9 mouse cellular contexts compared by ENCODE assay signal in genomic region chr19:36533082-36533481, GRCm38 (mm10). TPM values are rescaled to one million over a fixed set of nuclear protein-coding genes. Genes with fewer than 3 reads are reported as not detected.
DNase-seq lines count a peak whose midpoint lies in the region; ATAC-seq lines count a peak whose summit lies in the region.
"Had no signal": no experiment of that assay in that cellular context is flagged by ENCODE, and none has a peak within 500 bp of the region (broad histone marks: within the 10 kb centered on the region; RNA-seq: fewer than 3 reads in every experiment).

No protein-coding gene starts in this region.

- H3K9me3 ChIP-seq in neural tube, embryonic 13.5 days: no peaks in the 10 kb centered on the region
- no peaks in the 10 kb centered on the region for H3K9me3 ChIP-seq in embryonic facial prominence, embryonic 10.5 days
- H3K9me3 ChIP-seq in intestine, embryonic 16.5 days (ENCODE audit: control insufficient read depth, low read length): no peaks in the 10 kb centered on the region

- H3K27ac ChIP-seq in neural tube, embryonic 13.5 days (replicated peaks): peak overlapping the region; percentile 85; the same call in 1 of the 2 replicates
- H3K27ac ChIP-seq in embryonic facial prominence, embryonic 10.5 days (replicated peaks): no peak overlapping the region
- H3K27ac ChIP-seq in intestine, embryonic 16.5 days (ENCODE audit: low read length): no peak overlapping the region

- H3K9ac ChIP-seq in neural tube, embryonic 13.5 days: no peak overlapping the region
- H3K9ac ChIP-seq in intestine, embryonic 16.5 days (ENCODE audit: low read depth, low read length): no peak overlapping the region

- H3K4me1 ChIP-seq in neural tube, embryonic 13.5 days (replicated peaks): peaks cover 33% of the 10 kb centered on the region
- peaks cover 22% of the 10 kb centered on the region for H3K4me1 ChIP-seq in embryonic facial prominence, embryonic 10.5 days
- H3K4me1 ChIP-seq in intestine, embryonic 16.5 days (ENCODE audit: control insufficient read depth, insufficient read depth, low read length): peaks cover 12% of the 10 kb centered on the region

- H3K36me3 ChIP-seq in neural tube, embryonic 13.5 days: no peaks in the 10 kb centered on the region
- H3K36me3 ChIP-seq in embryonic facial prominence, embryonic 10.5 days (replicated peaks): no peaks in the 10 kb centered on the region
- H3K36me3 ChIP-seq in intestine, embryonic 16.5 days (ENCODE audit: control insufficient read depth, insufficient read depth, low read length): no peaks in the 10 kb centered on the region

- H3K27me3 ChIP-seq in neural tube, embryonic 13.5 days: 0 out of 2 replicates have a peak, but pooled peaks cover 5% of the 10 kb centered on the region
- peaks cover 12% of the 10 kb centered on the region for H3K27me3 ChIP-seq in embryonic facial prominence, embryonic 10.5 days (replicated peaks; ENCODE audit: low read depth, poor library complexity, severe bottlenecking)
- H3K27me3 ChIP-seq in intestine, embryonic 16.5 days (replicated peaks; ENCODE audit: control insufficient read depth, insufficient read depth, low read length): no peaks in the 10 kb centered on the region

- peak; percentile 9 for DNase-seq in gastrocnemius, postnatal 10 days
- DNase-seq in gastrocnemius, postnatal 4 days (ENCODE audit: low spot score in 2 of 2): no peak
- DNase-seq in neural tube, embryonic 10.5 days (ENCODE audit: extremely low spot score, low spot score): no peak
- peak; percentile 27 for DNase-seq in embryonic facial prominence, embryonic 10.5 days (ENCODE audit: low spot score)
- peak; percentile 60 for DNase-seq in thymus, postnatal 14 days
- DNase-seq in layer of hippocampus, postnatal 36 days: no peak

- no peak for ATAC-seq in neural tube, embryonic 13.5 days (ENCODE audit: low read depth)
- ATAC-seq in intestine, embryonic 16.5 days: no peak

- 64% methylated on average over 5 of the region's 5 CpGs for WGBS in neural tube, embryonic 13.5 days
- WGBS in embryonic facial prominence, embryonic 10.5 days: 51% methylated on average over 5 of the region's 5 CpGs
- 58% methylated on average over 5 of the region's 5 CpGs for WGBS in intestine, embryonic 16.5 days

- no peak overlapping the region for H3K4me3 ChIP-seq in neural tube, embryonic 13.5 days
- no peak overlapping the region for H3K4me3 ChIP-seq in embryonic facial prominence, embryonic 10.5 days
- H3K4me3 ChIP-seq in intestine, embryonic 16.5 days (ENCODE audit: low read length): no peak overlapping the region
- H3K4me3 ChIP-seq: myocyte had no signal

- no peak overlapping the region for H3K4me2 ChIP-seq in neural tube, embryonic 13.5 days
- no peak overlapping the region for H3K4me2 ChIP-seq in intestine, embryonic 16.5 days (ENCODE audit: low read depth, low read length)

RNA-seq across cellular contexts. Expression of gene Hectd2, which starts 21.4 kb away (rescaled TPM):
- total RNA-seq in gastrocnemius, postnatal 10 days (2021): 1 to 10 TPM; 4.3 to 4.8 TPM
- total RNA-seq in gastrocnemius, postnatal 4 days (2021): 1 to 10 TPM; 6.2 to 6.5 TPM
- 7.7 and 8.1 TPM in 2 replicates for polyA plus RNA-seq in neural tube, embryonic 13.5 days (2015; fragmentation: Nextera tagmentation; extraction: Ambion mirVana)
- polyA plus RNA-seq in embryonic facial prominence, embryonic 10.5 days (2016; fragmentation: Nextera tagmentation; extraction: Ambion mirVana): 2.2 and 2.3 TPM in 2 replicates
- 1.3 and 1.4 TPM in 2 replicates for polyA plus RNA-seq in intestine, embryonic 16.5 days (2015; fragmentation: Nextera tagmentation; extraction: Ambion mirVana)
- 10 to 100 TPM; 40.3 to 49.3 TPM for total RNA-seq in layer of hippocampus, postnatal 36 days (2021)

Comparison
In these comparisons a context has a peak if more than half of its experiments do, and no peak if none do; other contexts are left out.
1. DNase-seq: peak in gastrocnemius, postnatal 10 days (single experiment), embryonic facial prominence, embryonic 10.5 days (single experiment) and thymus, postnatal 14 days (single experiment); none in gastrocnemius, postnatal 4 days (0 of 2), neural tube, embryonic 10.5 days (single experiment) and layer of hippocampus, postnatal 36 days (0 of 2).
2. RNA of gene Hectd2, which starts 21.4 kb away (total RNA-seq): 40.3 to 49.3 TPM in layer of hippocampus, postnatal 36 days; 6.2 to 6.5 TPM in gastrocnemius, postnatal 4 days and 4.3 to 4.8 TPM in gastrocnemius, postnatal 10 days; every median in the first group is over 4 times any median in the second.